Mouse (Mus musculus): ENCODE data around the gene Slc22a20. TPM values are rescaled to one million over a fixed set of nuclear protein-coding genes. Genes with fewer than 3 reads are reported as not detected.

Gene Slc22a20
- polyA plus RNA-seq, 1 experiment from 2014 or later = not detected

Other genes starting within 250 kb of the Slc22a20 start
- 15.2 and 17.2 TPM in 2 replicates for gene Ltbp3, start 245.2 kb downstream of the Slc22a20 start, polyA plus RNA-seq (2015; fragmentation: Nextera tagmentation; extraction: Ambion mirVana)
- gene Scyl1, start 214.7 kb downstream of the Slc22a20 start, polyA plus RNA-seq (2015; fragmentation: Nextera tagmentation; extraction: Ambion mirVana) = 79.7 and 92.6 TPM in 2 replicates
- gene Frmd8, start 110.9 kb downstream of the Slc22a20 start, polyA plus RNA-seq (2015; fragmentation: Nextera tagmentation; extraction: Ambion mirVana) = 17.6 and 18.0 TPM in 2 replicates
- 2.6 TPM in 2 replicates for gene Slc25a45, start 108.3 kb downstream of the Slc22a20 start, polyA plus RNA-seq (2015; fragmentation: Nextera tagmentation; extraction: Ambion mirVana)
- 10.7 and 11.7 TPM in 2 replicates for gene Tigd3, start 92.0 kb downstream of the Slc22a20 start, polyA plus RNA-seq (2015; fragmentation: Nextera tagmentation; extraction: Ambion mirVana)
- 111 and 113 TPM in 2 replicates for gene Dpf2, start 73.1 kb downstream of the Slc22a20 start, polyA plus RNA-seq (2015; fragmentation: Nextera tagmentation; extraction: Ambion mirVana)
- 19.0 and 20.3 TPM in 2 replicates for gene Cdc42ep2, start 61.3 kb downstream of the Slc22a20 start, polyA plus RNA-seq (2015; fragmentation: Nextera tagmentation; extraction: Ambion mirVana)
- 26.7 and 28.1 TPM in 2 replicates for gene Pola2, start 21.9 kb downstream of the Slc22a20 start, polyA plus RNA-seq (2015; fragmentation: Nextera tagmentation; extraction: Ambion mirVana)
- 4.8 and 5.8 TPM in 2 replicates for gene Capn1, start 29.8 kb upstream of the Slc22a20 start, polyA plus RNA-seq (2015; fragmentation: Nextera tagmentation; extraction: Ambion mirVana)
- 32.9 and 39.8 TPM in 2 replicates for gene Syvn1, start 60.4 kb upstream of the Slc22a20 start, polyA plus RNA-seq (2015; fragmentation: Nextera tagmentation; extraction: Ambion mirVana)
- gene Mrpl49, start 71.6 kb upstream of the Slc22a20 start, polyA plus RNA-seq (2015; fragmentation: Nextera tagmentation; extraction: Ambion mirVana) = 62.3 and 64.4 TPM in 2 replicates
- gene Fau, start 71.7 kb upstream of the Slc22a20 start, polyA plus RNA-seq (2015; fragmentation: Nextera tagmentation; extraction: Ambion mirVana) = 503 and 507 TPM in 2 replicates
- gene Znhit2, start 75.0 kb upstream of the Slc22a20 start, polyA plus RNA-seq (2015; fragmentation: Nextera tagmentation; extraction: Ambion mirVana) = 33.0 and 34.8 TPM in 2 replicates
- 58.6 and 60.1 TPM in 2 replicates for gene Tm7sf2, start 82.2 kb upstream of the Slc22a20 start, polyA plus RNA-seq (2015; fragmentation: Nextera tagmentation; extraction: Ambion mirVana)
- 84.8 and 94.0 TPM in 2 replicates for gene Vps51, start 91.1 kb upstream of the Slc22a20 start, polyA plus RNA-seq (2015; fragmentation: Nextera tagmentation; extraction: Ambion mirVana)
- gene Tmem262, start 93.9 kb upstream of the Slc22a20 start, polyA plus RNA-seq (2015; fragmentation: Nextera tagmentation; extraction: Ambion mirVana) = not detected in 2 replicates
- 1.3 and 1.4 TPM in 2 replicates for gene Gm28374, start 96.1 kb upstream of the Slc22a20 start, polyA plus RNA-seq (2015; fragmentation: Nextera tagmentation; extraction: Ambion mirVana)
- gene Zfpl1, start 98.8 kb upstream of the Slc22a20 start, polyA plus RNA-seq (2015; fragmentation: Nextera tagmentation; extraction: Ambion mirVana) = 79.3 and 82.0 TPM in 2 replicates
- 8.4 and 9.6 TPM in 2 replicates for gene Cdca5, start 98.8 kb upstream of the Slc22a20 start, polyA plus RNA-seq (2015; fragmentation: Nextera tagmentation; extraction: Ambion mirVana)
- gene AC131692.1, start 108.3 kb upstream of the Slc22a20 start, polyA plus RNA-seq (2015; fragmentation: Nextera tagmentation; extraction: Ambion mirVana) = not detected in 2 replicates
- gene Naaladl1, start 119.6 kb upstream of the Slc22a20 start, polyA plus RNA-seq (2015; fragmentation: Nextera tagmentation; extraction: Ambion mirVana) = 0.54 and 0.60 TPM in 2 replicates
- 50.2 and 57.5 TPM in 2 replicates for gene Sac3d1, start 132.5 kb upstream of the Slc22a20 start, polyA plus RNA-seq (2015; fragmentation: Nextera tagmentation; extraction: Ambion mirVana)
- 61.7 and 65.4 TPM in 2 replicates for gene Snx15, start 142.2 kb upstream of the Slc22a20 start, polyA plus RNA-seq (2015; fragmentation: Nextera tagmentation; extraction: Ambion mirVana)
- gene Batf2, start 154.8 kb upstream of the Slc22a20 start, polyA plus RNA-seq (2015; fragmentation: Nextera tagmentation; extraction: Ambion mirVana) = not detected in 2 replicates
- 141 and 147 TPM in 2 replicates for gene Arl2, start 155.4 kb upstream of the Slc22a20 start, polyA plus RNA-seq (2015; fragmentation: Nextera tagmentation; extraction: Ambion mirVana)
- gene Majin, start 198.2 kb upstream of the Slc22a20 start, polyA plus RNA-seq (2015; fragmentation: Nextera tagmentation; extraction: Ambion mirVana) = not detected in 2 replicates
- 0.56 TPM in 1 of 2 replicates, not detected in the other for gene Gpha2, start 240.2 kb upstream of the Slc22a20 start, polyA plus RNA-seq (2015; fragmentation: Nextera tagmentation; extraction: Ambion mirVana)
- gene Ppp2r5b, start 249.7 kb upstream of the Slc22a20 start, polyA plus RNA-seq (2015; fragmentation: Nextera tagmentation; extraction: Ambion mirVana) = 134 and 162 TPM in 2 replicates